Mouse (Mus musculus) mouse trophoblast stem cell (cell line): ENCODE results near the gene AU022252.
"Not testable (repeated sequence)": the region's sequence is repeated elsewhere in the genome, so short reads cannot be mapped to it uniquely, and the experiment has no call there.

ENCODE experiments used
- in situ Hi-C, 2 experiments: fragments of 300-500 bp; cut with MseI, MboI; formaldehyde crosslinking; loops; 2 replicates in 1 of 2; 3 replicates in 1 of 2; pipeline ENCODE4 v1.15.1; 2025

Gene AU022252

GRCm38 (mm10) chr4:119232410-119233255, at the start of gene AU022252, which contains the start of gene P3h1:
Gene AU022252, minus strand, starts transcription at chr4:119232712.
Gene P3h1, plus strand, starts transcription at chr4:119232915.
- in situ Hi-C loops: no loop called here

GRCm38 (mm10) chr4:119278784-119279183, 46.3 kb upstream of the AU022252 start:
- in situ Hi-C loops: not testable (repeated sequence)

GRCm38 (mm10) chr4:119275726-119276125, 43.2 kb upstream of the AU022252 start:
- in situ Hi-C loops: no loop called here

GRCm38 (mm10) chr4:119275226-119275625, 42.7 kb upstream of the AU022252 start:
- in situ Hi-C loops: no loop called here

DNA sequence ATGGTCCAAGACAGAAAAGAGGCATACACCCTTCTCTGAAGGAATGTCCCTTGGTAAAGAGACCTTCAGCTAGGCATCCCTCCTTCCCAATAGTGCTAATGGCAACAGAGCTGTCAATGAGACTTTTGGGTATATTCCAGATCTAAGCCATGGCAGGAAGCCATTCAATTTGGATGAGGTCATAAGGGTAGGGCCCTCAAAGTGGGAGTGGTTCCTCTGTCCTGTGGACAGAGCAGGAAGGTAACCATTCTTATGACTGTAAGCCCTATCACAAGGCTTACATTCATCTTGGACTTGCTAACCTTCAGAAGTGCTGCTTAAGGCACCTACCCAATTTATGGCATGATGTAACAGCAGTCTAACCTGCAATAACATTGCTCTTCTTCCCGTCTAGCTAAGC, 42.1 kb upstream of the AU022252 start:
- in situ Hi-C loops: no loop called here

DNA sequence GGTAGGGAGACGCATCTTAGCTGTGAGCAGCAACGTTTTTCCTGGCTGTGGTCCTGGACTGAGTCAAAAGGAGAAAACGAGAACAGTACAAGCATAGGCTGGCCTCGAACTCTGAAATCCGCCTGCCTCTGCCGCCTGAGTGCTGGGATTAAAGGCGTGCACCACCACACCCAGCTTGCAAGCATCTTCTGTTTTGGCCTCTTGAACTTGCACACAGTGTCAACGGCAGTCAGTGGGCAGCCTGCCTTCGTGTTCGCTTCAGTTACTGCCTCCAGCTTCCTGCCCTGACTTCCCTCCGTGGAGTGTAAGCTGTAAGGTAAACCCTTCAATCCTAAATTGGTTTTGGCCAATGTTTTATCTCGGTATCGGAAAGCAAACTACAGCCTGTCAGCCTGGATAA, 34.1 kb upstream of the AU022252 start:
- in situ Hi-C loops: no loop called here

- in situ Hi-C loops: no loop called here
These were observed 30.9 kb upstream of the AU022252 start for GRCm38 (mm10) chr4:119263459-119263858.

GRCm38 (mm10) chr4:119262483-119262882, 30.0 kb upstream of the AU022252 start:
- in situ Hi-C loops: no loop called here

- in situ Hi-C loops: no loop called here
These were observed 28.7 kb upstream of the AU022252 start for GRCm38 (mm10) chr4:119261087-119261713.

- in situ Hi-C loops: no loop called here
These were observed 27.1 kb upstream of the AU022252 start for GRCm38 (mm10) chr4:119259344-119260254.

DNA sequence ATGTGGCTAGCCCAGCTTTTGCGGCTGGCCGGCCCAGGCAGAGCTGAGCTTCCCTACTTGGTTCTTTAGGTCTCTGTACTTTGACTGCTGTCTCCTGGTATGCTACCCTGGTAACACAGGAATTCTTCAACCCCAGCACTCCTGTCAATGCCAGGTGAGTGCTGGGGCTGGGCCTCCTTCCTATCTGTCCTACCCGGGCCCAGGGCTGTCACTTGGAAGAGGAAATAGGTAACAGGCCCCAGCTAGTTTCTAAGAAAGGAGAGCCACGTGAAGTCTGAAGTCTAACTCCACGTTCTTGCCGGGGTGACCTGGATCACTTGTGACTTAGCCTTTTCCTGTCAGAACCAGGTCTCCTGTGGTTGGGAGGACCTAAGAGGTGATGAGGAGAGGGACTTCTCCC, 24.6 kb upstream of the AU022252 start:
- in situ Hi-C loops: no loop called here

DNA sequence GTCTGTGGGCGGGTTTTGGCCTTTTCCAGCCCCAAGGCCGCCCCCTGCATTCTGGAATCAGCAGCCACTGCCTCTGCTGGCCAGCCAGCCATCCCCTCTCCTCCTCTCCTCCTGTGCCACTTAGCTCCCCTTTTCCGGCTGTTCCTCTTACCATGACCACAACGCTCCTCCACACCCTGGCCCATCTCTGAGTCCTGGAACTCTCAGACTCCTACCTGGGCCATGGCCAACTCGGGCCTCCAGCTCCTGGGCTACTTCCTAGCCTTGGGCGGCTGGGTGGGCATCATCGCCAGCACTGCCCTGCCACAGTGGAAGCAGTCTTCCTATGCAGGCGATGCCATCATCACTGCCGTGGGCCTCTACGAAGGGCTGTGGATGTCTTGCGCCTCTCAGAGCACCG, 22.8 kb upstream of the AU022252 start, which contains the start of gene Cldn19:
Gene Cldn19 (plus strand): TSS at position 64 of the 400 bp plus-strand sequence.
- in situ Hi-C loops: no loop called here

DNA sequence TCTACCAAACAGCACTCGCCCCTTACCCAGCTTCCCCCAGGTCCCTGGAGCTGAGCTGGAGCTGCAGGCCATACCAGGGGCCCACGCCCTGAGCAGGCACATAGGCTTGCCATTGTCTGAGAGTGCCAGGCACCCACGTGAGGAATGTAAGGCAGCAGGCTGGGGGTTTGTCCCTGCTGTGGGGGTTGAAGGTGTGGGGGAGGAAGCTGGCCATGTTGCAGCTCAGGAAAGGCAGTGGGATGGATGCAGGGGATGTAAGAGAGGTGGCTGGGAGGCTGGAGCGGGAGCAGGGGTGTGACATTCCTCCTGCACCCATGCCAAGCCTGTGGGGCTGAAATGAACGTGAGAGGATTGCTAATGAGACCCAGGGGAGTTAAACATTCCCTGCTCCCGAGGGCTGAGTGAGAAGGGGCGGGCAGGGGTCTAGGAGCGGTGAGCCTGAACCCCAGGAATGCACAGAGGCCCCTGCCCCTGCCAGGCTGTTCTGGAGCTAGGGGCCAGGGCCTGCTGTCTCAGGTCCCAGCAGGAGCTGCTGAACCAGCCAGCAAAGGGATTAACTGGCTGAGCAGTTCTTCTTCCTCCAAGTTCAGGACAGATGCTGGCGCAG, 21.6 kb upstream of the AU022252 start:
- in situ Hi-C loops: no loop called here

GRCm38 (mm10) chr4:119252025-119252808, 19.7 kb upstream of the AU022252 start:
- in situ Hi-C loops: no loop called here

- in situ Hi-C loops: loop anchor here (10.0 kb wide), 2 partner anchors 106 to 216 kb away; no protein-coding TSS in a partner anchor
These were observed 16.0 kb upstream of the AU022252 start for GRCm38 (mm10) chr4:119248407-119248965.

GRCm38 (mm10) chr4:119247462-119248235, 15.1 kb upstream of the AU022252 start:
- in situ Hi-C loops: loop anchor here (10.0 kb wide), 2 partner anchors 107 to 217 kb away; no protein-coding TSS in a partner anchor

DNA sequence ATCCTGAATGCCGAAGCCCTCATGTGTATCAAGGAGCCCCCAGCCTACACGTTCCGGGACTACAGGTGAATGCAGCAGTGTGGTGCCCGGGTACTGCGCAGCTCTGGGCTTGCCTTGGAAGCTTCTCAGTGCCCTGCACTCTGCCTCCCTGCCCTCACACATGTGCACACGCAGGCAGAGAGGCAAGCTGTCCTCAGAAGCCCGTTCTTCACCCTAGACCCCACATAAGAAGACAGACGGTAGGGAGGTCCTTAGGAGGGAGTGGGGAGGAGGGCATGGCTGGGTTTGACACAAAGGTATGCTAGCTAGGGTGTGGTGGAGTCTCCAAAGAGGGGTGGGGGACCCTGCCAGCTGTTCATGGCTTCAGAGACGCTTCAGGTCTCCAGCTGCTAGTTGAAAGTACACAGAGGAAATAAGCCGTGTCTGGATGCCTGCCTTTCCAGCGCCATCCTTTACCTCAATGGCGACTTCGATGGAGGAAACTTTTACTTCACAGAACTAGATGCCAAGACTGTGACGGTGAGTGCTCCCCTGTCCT, 14.2 kb upstream of the AU022252 start:
- in situ Hi-C loops: loop anchor here (10.0 kb wide), 2 partner anchors 108 to 218 kb away; no protein-coding TSS in a partner anchor

- in situ Hi-C loops: loop anchor here (10.0 kb wide), 2 partner anchors 109 to 219 kb away; no protein-coding TSS in a partner anchor
These were observed 13.4 kb upstream of the AU022252 start for GRCm38 (mm10) chr4:119245961-119246360.

DNA sequence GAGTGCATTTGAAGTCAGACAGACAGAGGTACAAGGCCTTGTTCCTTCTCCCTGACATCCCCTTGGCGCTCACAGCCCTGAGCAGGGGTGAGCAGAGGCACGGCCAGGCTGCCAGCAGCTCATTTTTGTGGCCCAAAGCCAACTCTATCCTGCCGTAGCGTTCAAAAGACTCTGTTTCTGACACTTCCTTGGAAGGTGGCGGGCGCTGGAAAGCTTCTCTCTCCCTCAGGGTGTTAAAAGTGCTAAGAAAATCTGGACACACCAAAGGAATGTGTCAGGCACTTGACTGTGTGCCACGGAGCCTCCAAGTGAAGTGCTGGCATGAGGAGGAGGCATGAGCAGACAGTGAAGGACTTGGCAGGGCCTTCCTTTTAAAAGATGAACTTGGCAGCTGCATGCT, 13.0 kb upstream of the AU022252 start:
- in situ Hi-C loops: loop anchor here (10.0 kb wide), 2 partner anchors 109 to 219 kb away; no protein-coding TSS in a partner anchor
